Mouse (Mus musculus): ENCODE results near the gene Arhgap22. TPM values are rescaled to one million over a fixed set of nuclear protein-coding genes. Genes with fewer than 3 reads are reported as not detected.

The Arhgap22 gene
- total and polyA plus RNA-seq, 2 experiments from 2014 or later: 1.8 to 3.9 TPM

DNA sequence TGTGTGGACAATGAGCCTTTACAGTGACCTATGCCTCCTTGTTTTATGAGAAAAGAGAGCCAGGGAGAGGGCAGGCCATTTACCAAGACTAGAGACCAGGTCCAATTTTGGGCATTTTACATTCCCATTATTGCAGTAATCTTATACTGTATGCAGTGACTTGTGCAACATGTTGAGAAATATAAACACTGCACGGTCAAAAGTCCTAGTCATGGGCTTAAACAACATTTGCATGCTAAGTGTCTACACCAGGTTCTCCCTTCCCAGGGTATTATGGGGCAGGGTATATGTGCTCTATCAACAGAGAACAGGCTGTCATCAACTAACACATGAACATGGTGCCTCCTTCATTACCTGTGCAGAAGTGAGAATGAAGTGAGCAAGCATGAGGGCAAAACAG, 160.3 kb downstream of the Arhgap22 start:
- ATAC-seq: no peak
- H3K27ac ChIP-seq (ENCODE audit: low read depth, low read length): no peak overlapping the region

DNA sequence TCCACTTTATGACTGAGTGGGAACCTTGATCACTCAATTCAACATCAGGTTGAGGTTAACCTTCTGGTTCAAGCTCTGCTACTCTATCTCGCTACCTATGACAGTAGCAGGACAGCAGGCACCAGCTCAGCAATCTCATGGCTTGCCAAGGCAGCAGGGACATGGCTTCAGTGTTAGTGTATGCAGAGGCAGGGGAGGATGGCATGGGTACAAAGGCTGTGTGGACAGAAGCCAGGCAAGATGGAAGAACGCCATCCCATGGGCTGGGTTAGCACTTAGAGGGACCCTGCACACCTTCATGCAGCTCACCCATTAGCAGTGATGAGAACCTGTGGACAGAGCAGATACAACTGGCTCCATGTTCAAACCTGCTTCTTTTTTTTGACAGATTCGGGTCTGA, 163.4 kb downstream of the Arhgap22 start:
- ATAC-seq: no peak
- DNase-seq: no peak
- Histone ChIP-seq H3K27ac (ENCODE audit: low read depth, low read length) (no peak overlapping the region), H3K27me3 (ENCODE audit: insufficient read depth, low read length) (no peaks in the 10 kb centered on the region), H3K36me3 (ENCODE audit: insufficient read depth) (peaks cover 15% of the 10 kb centered on the region), H3K4me3 (ENCODE audit: low read depth, low read length) (no peak overlapping the region), H3K9ac (no peak overlapping the region), H3K4me1 (ENCODE audit: insufficient read depth) (no peaks in the 10 kb centered on the region), H3K4me2 (ENCODE audit: low read depth) (no peak overlapping the region), H3K9me3 (ENCODE audit: low read length) (no peaks in the 10 kb centered on the region)
- TF ChIP-seq CTCF (IDR thresholded peaks at IDR 0.05; ENCODE audit: low read depth): no peak
- WGBS: 86% methylated on average over 3 of the region's 3 CpGs

More for the DNA sequence above, 160.3 kb downstream of the Arhgap22 start:
- no peaks in the 10 kb centered on the region for H3K27me3 ChIP-seq (ENCODE audit: insufficient read depth, low read length)
- no peaks in the 10 kb centered on the region for H3K4me1 ChIP-seq (ENCODE audit: insufficient read depth)
- no peak overlapping the region for H3K9ac ChIP-seq
- H3K9me3 ChIP-seq (ENCODE audit: low read length): no peaks in the 10 kb centered on the region
- DNase-seq: no peak
- WGBS: 92% methylated on average over 1 of the region's 1 CpGs
- no peak overlapping the region for H3K4me2 ChIP-seq (ENCODE audit: low read depth)
- H3K4me3 ChIP-seq (ENCODE audit: low read depth, low read length): no peak overlapping the region
- H3K36me3 ChIP-seq (ENCODE audit: insufficient read depth): peaks cover 7% of the 10 kb centered on the region; the same call in 1 of the 2 replicates
- no peak for TF ChIP-seq CTCF (IDR thresholded peaks at IDR 0.05; ENCODE audit: low read depth)

GRCm38 (mm10) chr14:33378723-33379122, 164.9 kb downstream of the Arhgap22 start:
- ATAC-seq (no peak), DNase-seq (no peak)
- H3K4me3 ChIP-seq (ENCODE audit: low read depth, low read length): no peak overlapping the region
- H3K4me1 ChIP-seq (ENCODE audit: insufficient read depth): no peaks in the 10 kb centered on the region
- H3K9ac ChIP-seq: no peak overlapping the region
- no peak overlapping the region for H3K4me2 ChIP-seq (ENCODE audit: low read depth)
- WGBS: 36% methylated on average over 5 of the region's 5 CpGs
- H3K27me3 ChIP-seq (ENCODE audit: insufficient read depth, low read length): no peaks in the 10 kb centered on the region
- no peak overlapping the region for H3K27ac ChIP-seq (ENCODE audit: low read depth, low read length)
- H3K9me3 ChIP-seq (ENCODE audit: low read length): no peaks in the 10 kb centered on the region
- TF ChIP-seq CTCF (IDR thresholded peaks at IDR 0.05; ENCODE audit: low read depth): no peak
- peaks cover 23% of the 10 kb centered on the region for H3K36me3 ChIP-seq (ENCODE audit: insufficient read depth)

GRCm38 (mm10) chr14:33380830-33381457, 167.1 kb downstream of the Arhgap22 start:
- DNase-seq: no peak
- TF ChIP-seq CTCF (IDR thresholded peaks at IDR 0.05; ENCODE audit: low read depth): no peak

GRCm38 (mm10) chr14:33398065-33398860, 184.4 kb downstream of the Arhgap22 start:
- Histone ChIP-seq H3K4me1 (ENCODE audit: insufficient read depth) (no peaks in the 10 kb centered on the region), H3K9me3 (ENCODE audit: low read length) (no peaks in the 10 kb centered on the region), H3K4me3 (ENCODE audit: low read depth, low read length) (no peak overlapping the region), H3K9ac (no peak overlapping the region), H3K27ac (ENCODE audit: low read depth, low read length) (no peak overlapping the region), H3K27me3 (ENCODE audit: insufficient read depth, low read length) (no peaks in the 10 kb centered on the region), H3K36me3 (ENCODE audit: insufficient read depth) (no peaks in the 10 kb centered on the region; the same call in 1 of the 2 replicates), H3K4me2 (ENCODE audit: low read depth) (no peak overlapping the region)
- TF ChIP-seq CTCF (IDR thresholded peaks at IDR 0.05; ENCODE audit: low read depth): no peak
- no peak for DNase-seq
- WGBS: 88% methylated on average over 5 of the region's 5 CpGs
- no peak for ATAC-seq

More at GRCm38 (mm10) chr14:33380830-33381457, 167.1 kb downstream of the Arhgap22 start:
- no peak for ATAC-seq
- whole genome bisulfite sequencing: 84% methylated on average over 6 of the region's 6 CpGs
- Histone ChIP-seq H3K4me1 (ENCODE audit: insufficient read depth) (no peaks in the 10 kb centered on the region), H3K36me3 (ENCODE audit: insufficient read depth) (peaks cover 18% of the 10 kb centered on the region), H3K4me2 (ENCODE audit: low read depth) (no peak overlapping the region), H3K27ac (ENCODE audit: low read depth, low read length) (no peak overlapping the region), H3K4me3 (ENCODE audit: low read depth, low read length) (no peak overlapping the region), H3K9me3 (ENCODE audit: low read length) (no peaks in the 10 kb centered on the region), H3K9ac (no peak overlapping the region), H3K27me3 (ENCODE audit: insufficient read depth, low read length) (no peaks in the 10 kb centered on the region)

GRCm38 (mm10) chr14:33400019-33400418, 186.2 kb downstream of the Arhgap22 start:
- no peak for TF ChIP-seq CTCF (IDR thresholded peaks at IDR 0.05; ENCODE audit: low read depth)
- H3K4me1 ChIP-seq (ENCODE audit: insufficient read depth): no peaks in the 10 kb centered on the region
- no peak overlapping the region for H3K4me3 ChIP-seq (ENCODE audit: low read depth, low read length)
- no peaks in the 10 kb centered on the region; the same call in 1 of the 2 replicates for H3K36me3 ChIP-seq (ENCODE audit: insufficient read depth)
- no peaks in the 10 kb centered on the region for H3K9me3 ChIP-seq (ENCODE audit: low read length)
- H3K4me2 ChIP-seq (ENCODE audit: low read depth): no peak overlapping the region
- WGBS: 79% methylated on average over 3 of the region's 3 CpGs
- H3K9ac ChIP-seq: no peak overlapping the region
- no peaks in the 10 kb centered on the region for H3K27me3 ChIP-seq (ENCODE audit: insufficient read depth, low read length)
- ATAC-seq (no peak), DNase-seq (no peak)
- H3K27ac ChIP-seq (ENCODE audit: low read depth, low read length): no peak overlapping the region

DNA sequence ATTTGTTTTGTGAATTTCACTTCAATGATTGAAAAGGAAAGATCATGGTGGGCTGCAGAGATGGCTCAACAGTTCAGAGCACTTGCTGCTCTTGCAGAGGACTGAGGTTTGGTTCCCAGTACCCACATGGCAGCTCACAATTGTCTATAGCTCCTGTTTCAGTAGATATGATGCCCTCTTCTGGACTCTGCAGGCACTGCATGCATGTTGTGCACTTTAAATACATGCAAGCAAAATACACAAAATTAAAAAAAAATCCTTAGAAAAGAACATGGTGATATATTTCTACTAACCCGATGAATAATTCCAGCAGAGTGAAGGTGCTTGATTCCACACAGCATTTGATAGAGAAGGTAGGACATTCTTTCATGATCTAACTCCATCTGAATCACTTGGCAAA, 188.5 kb downstream of the Arhgap22 start:
- Histone ChIP-seq H3K4me2 (ENCODE audit: low read depth) (no peak overlapping the region), H3K4me3 (ENCODE audit: low read depth, low read length) (no peak overlapping the region), H3K4me1 (ENCODE audit: insufficient read depth) (no peaks in the 10 kb centered on the region), H3K9me3 (ENCODE audit: low read length) (no peaks in the 10 kb centered on the region), H3K36me3 (ENCODE audit: insufficient read depth) (no peaks in the 10 kb centered on the region; the same call in 1 of the 2 replicates), H3K9ac (no peak overlapping the region), H3K27me3 (ENCODE audit: insufficient read depth, low read length) (no peaks in the 10 kb centered on the region), H3K27ac (ENCODE audit: low read depth, low read length) (no peak overlapping the region)
- TF ChIP-seq CTCF (IDR thresholded peaks at IDR 0.05; ENCODE audit: low read depth): no peak; the same call in 1 of the 2 replicates
- no peak for ATAC-seq
- no peak for DNase-seq
- 96% methylated on average over 1 of the region's 1 CpGs for WGBS

All from forebrain, postnatal 0 days (tissue).